Comparison of ENCODE assay signal across 9 mouse cellular contexts in the genomic region with DNA sequence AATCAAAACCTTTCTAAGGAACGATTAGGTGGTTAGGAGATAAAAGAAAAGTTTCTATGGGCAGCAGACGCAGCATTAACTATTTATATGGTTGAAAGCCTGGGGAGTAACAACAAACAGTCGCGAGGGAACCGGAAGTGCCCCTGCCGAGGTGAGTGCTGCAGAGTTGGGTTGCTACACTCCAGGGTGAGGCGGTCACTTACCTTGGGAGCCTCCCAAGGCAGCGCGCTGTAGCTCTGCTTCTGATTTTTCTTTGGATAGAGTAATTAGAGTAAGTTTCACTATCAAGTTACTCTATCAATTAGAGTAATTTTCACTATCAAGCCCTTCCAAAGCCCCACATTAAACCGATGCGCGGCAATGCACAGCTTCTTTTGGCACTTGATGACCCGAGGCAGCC. TPM values are rescaled to one million over a fixed set of nuclear protein-coding genes. Genes with fewer than 3 reads are reported as not detected.
DNase-seq lines count a peak whose midpoint lies in the region; ATAC-seq and TF ChIP-seq lines count a peak whose summit lies in the region.
"Had no signal": no experiment of that assay in that cellular context is flagged by ENCODE, and none has a peak within 500 bp of the region (broad histone marks: within the 10 kb centered on the region; RNA-seq: fewer than 3 reads in every experiment).

No protein-coding gene starts in this region.

- no peak overlapping the region for H3K9ac ChIP-seq in heart, embryonic 15.5 days
- H3K9ac ChIP-seq in limb, embryonic 14.5 days (ENCODE audit: low read depth, low read length, severe bottlenecking) = no peak overlapping the region

- intact Hi-C loops in heart, postnatal 14 days (cut with DNase I) = no loop called here

- H3K9me3 ChIP-seq in heart, embryonic 15.5 days (replicated peaks) = no peaks in the 10 kb centered on the region
- H3K9me3 ChIP-seq in limb, embryonic 14.5 days (ENCODE audit: control insufficient read depth, low read length) = no peaks in the 10 kb centered on the region

- H3K27ac ChIP-seq in heart, embryonic 15.5 days = no peak overlapping the region
- H3K27ac ChIP-seq in limb, embryonic 14.5 days (replicated peaks; ENCODE audit: low read depth, low read length) = no peak overlapping the region

- H3K4me3 ChIP-seq in heart, embryonic 15.5 days = peak overlapping the region; percentile 30
- peak overlapping the region; percentile 18; the same call in 1 of the 2 replicates for H3K4me3 ChIP-seq in limb, embryonic 14.5 days (replicated peaks; ENCODE audit: low read length)

- H3K4me2 ChIP-seq in heart, embryonic 15.5 days = peak overlapping the region; percentile 54
- peak overlapping the region; percentile 34 for H3K4me2 ChIP-seq in limb, embryonic 14.5 days (replicated peaks; ENCODE audit: low read depth, low read length, severe bottlenecking)

- no peak for TF ChIP-seq POLR2A in limb, embryonic 14.5 days (IDR thresholded peaks at IDR 0.05; ENCODE audit: borderline replicate concordance, extremely low read depth, insufficient read depth, insufficient read length)

- no peak for DNase-seq in heart, postnatal 14 days
- peak; percentile 34 for DNase-seq in thymus, postnatal 4 days
- no peak for DNase-seq in thymus, postnatal 10 days (ENCODE audit: low spot score in 2 of 2)
- DNase-seq in limb, embryonic 14.5 days (ENCODE audit: low spot score) = no peak
- DNase-seq in adrenal gland, postnatal 36 days = no peak
- no peak for DNase-seq in urinary bladder, postnatal 4 days (ENCODE audit: low spot score in 2 of 2)
- DNase-seq in cerebellum, postnatal 25 days = no peak
- DNase-seq: layer of hippocampus, adult 9-11 months had no signal

- 46% methylated on average over 13 of the region's 13 CpGs for WGBS in heart, embryonic 15.5 days
- 41% methylated on average over 13 of the region's 13 CpGs for WGBS in limb, embryonic 14.5 days

- no peaks in the 10 kb centered on the region for H3K27me3 ChIP-seq in heart, embryonic 15.5 days
- no peaks in the 10 kb centered on the region for H3K27me3 ChIP-seq in limb, embryonic 14.5 days (ENCODE audit: control insufficient read depth, insufficient read depth, low read length)

- ATAC-seq in heart, embryonic 15.5 days (replicated peaks; ENCODE audit: insufficient number of reproducible peaks, insufficient read depth, low FRiP score, low read depth) = no peak
- ATAC-seq in limb, embryonic 14.5 days (ENCODE audit: low FRiP score, low read depth) = no peak

- no peaks in the 10 kb centered on the region for H3K4me1 ChIP-seq in heart, embryonic 15.5 days (replicated peaks)
- no peaks in the 10 kb centered on the region for H3K4me1 ChIP-seq in limb, embryonic 14.5 days (ENCODE audit: control insufficient read depth, insufficient read depth, low read length)

- H3K36me3 ChIP-seq in heart, embryonic 15.5 days = no peaks in the 10 kb centered on the region
- H3K36me3 ChIP-seq in limb, embryonic 14.5 days (ENCODE audit: control insufficient read depth, insufficient read depth, low read length) = no peaks in the 10 kb centered on the region

RNA-seq across cellular contexts. Expression of a gene that starts 25.7 kb away (rescaled TPM):
- polyA plus RNA-seq in heart, embryonic 15.5 days (2015; fragmentation: Nextera tagmentation; extraction: Ambion mirVana) = not detected in 2 replicates
- total RNA-seq in heart, postnatal 14 days (2021) = not detected
- not detected in 2 replicates for polyA plus RNA-seq in limb, embryonic 14.5 days (2012; rRNA removed)
- polyA plus RNA-seq in limb, embryonic 14.5 days (2014; fragmentation: Nextera tagmentation; extraction: Ambion mirVana) = not detected in 2 replicates
- not detected for total RNA-seq in adrenal gland, postnatal 36 days (2021)
